Mouse (Mus musculus): ENCODE measurements around the gene Sprr2i.

Sprr2i gene

GRCm38 (mm10) chr3:92407691-92408090 lies at the start of gene Sprr2i:
Gene Sprr2i (plus strand): TSS chr3:92407991.
- DNase-seq (ENCODE audit: low spot score in 2 of 2): no peak

DNA sequence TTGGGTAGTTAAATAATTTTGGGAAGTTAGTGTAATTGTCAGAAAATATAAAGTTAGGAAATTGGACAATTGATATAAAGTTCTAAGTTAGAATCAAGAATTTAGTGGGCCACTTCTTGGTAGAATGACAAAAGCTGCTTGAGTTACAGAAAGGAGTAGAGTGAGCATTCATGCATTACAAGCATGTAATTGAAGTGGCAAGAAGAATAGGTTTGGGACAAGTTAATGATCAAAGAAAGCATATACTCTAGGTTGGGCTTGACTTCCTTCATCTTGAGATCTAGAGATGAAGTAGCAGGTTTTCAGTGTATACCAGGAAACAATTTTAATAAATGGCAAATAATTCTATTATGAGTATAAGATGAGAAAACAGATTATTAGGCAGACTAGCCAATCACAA lies 46.2 kb upstream of the Sprr2i start:
- DNase-seq (ENCODE audit: low spot score in 2 of 2): no peak

DNA sequence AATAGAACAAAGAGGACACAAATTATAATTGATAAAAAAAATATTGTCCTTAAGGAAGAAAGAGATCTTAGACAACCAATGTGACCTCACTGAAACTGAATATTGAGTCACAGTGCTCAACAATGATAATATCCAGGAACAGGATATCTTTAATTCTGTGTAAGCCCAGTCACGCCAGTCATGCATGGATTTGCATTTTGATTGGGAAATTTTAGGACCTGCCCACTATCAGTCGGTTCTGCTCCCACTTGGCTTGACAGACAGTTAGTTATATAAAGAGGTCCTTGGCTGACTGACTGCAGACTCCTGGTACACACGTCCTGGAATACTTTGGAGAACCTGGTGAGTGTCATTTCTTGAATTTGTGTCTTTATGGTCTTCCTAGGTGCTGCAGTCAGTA lies 42.9 kb upstream of the Sprr2i start, which contains the start of gene Sprr2f:
Sprr2f (plus strand) TSS at position 301 of the 400 bp plus-strand sequence.
- DNase-seq (ENCODE audit: low spot score in 2 of 2): no peak

GRCm38 (mm10) chr3:92373613-92374012 lies 34.2 kb upstream of the Sprr2i start:
- DNase-seq (ENCODE audit: low spot score in 2 of 2): no peak

GRCm38 (mm10) chr3:92385385-92385784 lies 22.4 kb upstream of the Sprr2i start, which contains the start of gene Sprr2h:
Gene Sprr2h (plus strand): TSS chr3:92385685.
- no peak for DNase-seq (ENCODE audit: low spot score in 2 of 2)

DNA sequence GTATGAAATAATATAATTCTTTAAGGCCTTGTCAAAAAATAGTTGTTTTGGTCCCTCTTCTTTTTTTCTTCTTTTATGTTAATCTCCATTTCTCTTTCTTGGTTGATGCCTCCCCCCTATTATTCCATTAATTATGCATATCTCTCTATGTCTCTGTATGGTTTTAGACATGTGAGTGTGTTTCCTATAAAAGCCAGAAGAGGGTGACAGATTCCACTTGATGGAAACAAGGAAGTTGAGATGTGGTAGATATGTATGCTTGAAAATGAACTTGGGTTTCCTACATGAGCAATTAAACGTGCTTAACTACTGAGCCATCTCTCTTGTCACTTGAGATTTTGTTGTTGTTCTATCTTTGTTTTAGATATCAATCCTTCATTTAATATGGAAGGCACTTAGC lies 13.5 kb upstream of the Sprr2i start:
- DNase-seq (ENCODE audit: low spot score in 2 of 2): no peak

DNA sequence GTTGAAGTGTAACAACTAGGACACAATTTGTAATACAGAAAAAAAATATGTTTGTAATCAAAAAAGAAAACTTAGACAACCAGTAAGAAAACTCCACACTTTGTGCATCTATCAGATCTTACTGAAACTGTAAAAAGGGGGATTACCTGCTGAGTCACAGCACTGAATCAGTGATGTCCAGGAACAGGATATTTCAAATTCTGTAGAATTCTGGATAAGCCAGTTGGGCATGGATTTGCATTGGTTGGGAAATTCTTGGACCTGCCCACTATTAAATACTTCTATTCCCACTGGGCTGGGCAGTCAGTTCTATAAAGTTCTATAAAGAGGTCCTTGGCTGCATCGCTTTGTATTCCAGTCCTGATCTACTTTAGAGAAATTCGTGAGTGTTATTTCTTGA lies 10.0 kb downstream of the Sprr2i start, which contains the start of gene Sprr2j-ps:
Sprr2j-ps (plus strand) TSS at position 301 of the 400 bp plus-strand sequence.
- no peak for DNase-seq (ENCODE audit: low spot score in 2 of 2)

DNA sequence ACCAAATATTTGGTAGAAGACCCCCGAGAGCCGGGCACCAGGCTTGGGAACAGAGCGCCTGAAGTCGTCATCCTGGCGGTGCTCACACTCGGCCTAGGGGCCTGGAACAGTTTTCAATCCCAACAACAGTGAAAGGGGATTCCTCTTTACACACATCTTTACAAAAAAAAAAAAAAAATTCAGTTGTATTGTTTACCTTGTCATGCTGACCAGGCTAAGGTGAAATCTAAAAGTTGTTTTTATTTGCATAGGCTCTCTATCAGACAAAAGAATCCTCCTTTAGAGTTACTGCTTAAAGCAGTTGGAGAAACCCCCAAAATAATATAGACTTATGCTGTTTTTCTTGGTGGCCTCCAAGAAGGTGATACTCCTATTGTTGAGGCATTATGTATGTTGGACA lies 21.5 kb downstream of the Sprr2i start, which contains the start of gene Gm9774:
Gm9774 (minus strand) TSS at position 101 of the 400 bp plus-strand sequence.
- no peak for DNase-seq (ENCODE audit: low spot score in 2 of 2)

GRCm38 (mm10) chr3:92432282-92432681 lies 24.5 kb downstream of the Sprr2i start, which contains the start of gene Sprr2k:
Gene Sprr2k (plus strand): TSS chr3:92432582.
- DNase-seq (ENCODE audit: low spot score in 2 of 2): no peak

DNA sequence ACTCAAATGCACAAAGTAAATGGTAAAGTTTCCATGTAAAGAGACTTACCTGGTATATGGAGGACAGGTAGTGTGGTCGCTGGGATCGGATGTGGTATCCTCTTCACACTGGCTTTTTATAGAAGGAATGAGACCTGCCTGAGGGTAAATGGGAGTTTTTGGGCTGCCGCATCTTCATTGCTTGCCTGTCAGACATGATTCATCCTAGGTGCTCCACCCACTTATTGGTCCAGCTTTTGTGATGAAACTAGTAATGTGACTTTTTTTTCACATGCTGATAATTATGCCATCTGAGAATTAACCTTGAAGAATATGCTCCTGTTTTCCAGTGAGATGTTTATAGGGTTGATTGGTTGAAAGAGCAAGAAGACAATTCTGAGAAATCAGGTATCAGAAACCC lies 30.9 kb downstream of the Sprr2i start, which contains the start of gene Sprr1b:
Sprr1b (minus strand) TSS at position 101 of the 400 bp plus-strand sequence.
- DNase-seq (ENCODE audit: low spot score in 2 of 2): no peak

DNA sequence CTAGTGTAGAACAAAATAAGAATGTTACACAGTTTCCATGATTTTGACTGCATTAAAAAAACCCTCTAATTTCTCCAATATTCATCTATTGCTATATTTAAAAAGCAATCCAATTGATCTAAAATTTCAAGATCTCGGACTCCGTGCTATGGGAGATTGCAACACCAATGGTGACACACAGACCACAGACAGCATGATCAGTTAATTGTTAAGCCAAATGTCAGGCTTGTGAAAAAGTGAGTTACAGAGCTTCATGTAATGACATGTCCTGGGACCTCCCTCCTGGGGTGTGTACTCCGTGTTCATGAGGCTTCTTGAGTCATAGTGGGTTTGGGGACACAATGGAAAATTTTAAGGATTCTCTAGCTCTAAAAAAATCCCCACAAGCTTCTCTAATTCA lies 32.4 kb downstream of the Sprr2i start:
- no peak for DNase-seq (ENCODE audit: low spot score in 2 of 2)

DNA sequence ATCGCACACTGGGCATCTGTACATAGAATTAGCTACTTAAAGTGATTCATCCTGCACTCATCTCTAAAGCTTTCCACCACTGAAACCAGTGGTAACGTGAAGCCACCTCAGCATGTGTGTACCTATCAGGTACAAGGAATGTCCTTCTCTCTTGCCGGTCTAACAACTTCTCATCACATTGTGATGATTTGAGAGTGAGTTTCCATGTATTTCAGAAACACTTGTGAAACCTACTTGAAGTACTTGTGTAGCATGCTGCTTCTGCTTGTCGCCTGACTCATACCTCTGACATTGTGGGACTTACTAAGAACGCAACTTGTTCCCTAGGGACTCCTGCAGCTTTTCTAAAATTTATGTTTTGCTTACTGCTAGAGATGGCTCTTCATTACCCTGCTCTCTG lies 47.4 kb downstream of the Sprr2i start:
- no peak for DNase-seq (ENCODE audit: low spot score in 2 of 2)

DNA sequence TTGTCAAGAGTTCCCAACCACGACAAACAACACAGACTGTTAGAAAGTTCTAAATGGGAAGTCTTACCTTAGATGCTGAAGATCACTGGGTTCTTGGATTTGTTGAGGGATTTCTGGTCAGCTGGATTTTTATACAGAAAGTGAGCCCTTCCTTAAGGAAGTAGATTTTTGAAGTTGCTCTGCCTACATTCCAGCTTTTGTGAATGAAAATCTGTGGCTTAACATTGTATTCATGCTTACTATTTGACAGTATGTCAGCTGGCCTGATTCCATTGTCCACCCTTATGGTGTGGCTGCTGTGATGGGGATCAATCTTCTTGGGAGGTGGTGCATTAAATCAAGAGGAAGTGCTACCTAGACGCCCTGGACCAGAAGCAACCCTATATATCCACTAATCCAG lies 50.8 kb downstream of the Sprr2i start, which contains the start of gene Sprr3:
Sprr3 (minus strand) TSS at position 101 of the 400 bp plus-strand sequence.
- DNase-seq (ENCODE audit: low spot score in 2 of 2): no peak
